Mouse (Mus musculus): ENCODE data around the gene Chd1l.

Chd1l gene

DNA sequence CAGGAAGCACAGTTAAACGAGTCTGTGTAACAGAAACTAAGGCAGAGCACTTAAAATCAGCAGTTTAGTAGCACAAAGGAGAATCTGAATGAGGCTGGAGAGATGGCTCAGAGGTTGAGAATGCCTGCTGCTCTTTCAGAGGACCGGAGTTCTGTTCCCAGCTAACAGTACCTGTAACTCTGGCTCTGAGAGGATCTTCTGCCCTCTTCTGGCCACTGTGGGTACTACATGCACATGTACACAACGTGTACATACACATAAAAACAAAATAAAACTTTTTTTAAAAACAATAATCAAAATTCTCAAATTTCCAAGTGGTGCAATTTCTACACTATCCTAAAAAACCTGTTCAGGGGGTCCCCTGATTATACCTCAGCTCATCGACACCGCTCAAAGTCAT lies 85.2 kb downstream of the Chd1l start:
- DNase-seq (ENCODE audit: low spot score) = no peak

GRCm38 (mm10) chr3:97521946-97522731 lies 87.9 kb downstream of the Chd1l start:
- DNase-seq (ENCODE audit: low spot score) = no peak

GRCm38 (mm10) chr3:97519883-97520282 lies 90.1 kb downstream of the Chd1l start:
- DNase-seq (ENCODE audit: low spot score) = no peak

DNA sequence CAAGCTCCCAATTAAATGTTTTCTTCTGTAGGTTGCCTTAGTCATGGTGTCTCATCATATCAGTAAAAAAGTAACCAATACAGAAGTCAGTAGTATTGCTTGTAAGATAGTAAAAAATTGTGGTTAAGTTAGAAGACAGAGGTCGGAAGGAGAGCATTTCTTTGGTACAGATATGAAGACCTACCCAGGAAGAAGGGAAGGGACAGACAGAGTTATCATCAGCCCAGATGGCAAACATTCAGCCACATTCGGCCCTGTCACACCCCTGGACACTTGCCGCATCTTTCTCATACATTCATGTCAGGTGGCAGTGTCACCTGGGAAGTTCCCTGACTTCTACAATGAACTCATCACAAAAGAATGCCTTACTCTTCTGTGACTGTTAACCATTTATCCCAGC lies 97.7 kb downstream of the Chd1l start:
- no peak for DNase-seq (ENCODE audit: low spot score)
